Mouse (Mus musculus): ENCODE data around the gene Csn1s2a. TPM values are rescaled to one million over a fixed set of nuclear protein-coding genes. Genes with fewer than 3 reads are reported as not detected.

The Csn1s2a gene
- not detected in 2 replicates for polyA plus RNA-seq (2012; rRNA removed)

DNA sequence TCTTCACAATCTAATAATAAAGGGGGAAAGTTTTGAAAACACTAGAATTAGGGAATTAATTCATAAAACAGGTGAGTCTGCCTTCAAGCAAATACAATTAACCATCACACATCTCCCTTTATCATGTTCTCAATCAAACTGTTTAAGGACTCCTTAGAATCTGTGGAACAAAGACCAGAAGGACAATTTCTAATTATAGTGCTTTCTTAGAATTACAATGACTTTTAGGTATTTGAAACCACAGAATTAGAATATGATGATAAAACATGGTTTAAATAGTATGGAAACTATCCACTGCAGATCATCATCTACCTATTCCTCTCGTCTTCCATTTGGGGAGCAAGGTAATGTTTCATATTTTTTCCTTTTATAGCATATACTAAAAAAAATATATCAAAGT, at the start of gene Csn1s2a:
Gene Csn1s2a, plus strand, starts transcription at position 301 of the 400 bp plus-strand sequence.

DNA sequence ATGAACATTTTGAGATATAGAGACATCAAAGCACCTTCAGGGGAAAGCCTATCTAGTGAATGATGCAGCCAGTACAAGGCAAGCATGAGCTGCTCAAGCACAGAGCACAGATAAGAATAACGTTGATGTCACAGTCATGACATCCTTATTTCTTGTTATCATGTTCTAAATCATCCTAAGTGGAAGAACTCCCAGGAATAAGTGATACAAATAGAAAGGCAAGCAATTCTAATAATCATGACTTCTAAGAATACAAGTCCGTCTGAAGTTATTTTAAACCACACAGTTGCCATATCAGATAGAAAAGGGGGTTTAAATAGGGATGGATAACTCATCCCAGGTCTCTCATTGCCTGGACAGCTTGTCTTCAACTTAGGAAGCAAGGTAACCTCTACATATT, 33.4 kb downstream of the Csn1s2a start, which contains the start of gene Csn1s2b:
Gene Csn1s2b, plus strand, starts transcription at position 301 of the 400 bp plus-strand sequence.

DNA sequence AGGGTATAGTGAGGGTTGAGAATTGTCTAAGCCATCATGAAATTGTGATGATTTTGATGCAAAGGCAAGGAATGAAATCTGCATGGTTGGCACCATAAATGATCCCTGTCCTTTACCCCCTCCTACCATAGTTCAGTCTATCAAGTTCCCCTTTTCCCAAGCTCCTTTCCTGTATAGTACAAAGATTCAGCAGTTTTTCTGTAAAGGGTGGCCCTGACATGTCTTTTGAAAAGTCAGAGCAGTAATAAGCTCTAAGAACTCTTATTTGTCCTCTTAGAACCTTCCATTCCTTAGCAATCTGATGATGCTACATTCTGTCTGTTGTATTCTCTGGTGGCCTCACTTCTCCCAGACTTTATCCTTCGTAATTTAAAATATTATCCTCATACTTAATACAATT, 51.0 kb downstream of the Csn1s2a start, which contains the start of gene Prr27:
Gene Prr27, plus strand, starts transcription at position 301 of the 400 bp plus-strand sequence.

Other genes starting within 250 kb of the Csn1s2a start
- 0.02 TPM in 1 of 2 replicates, not detected in the other for gene Sult1b1, start 236.4 kb upstream of the Csn1s2a start, polyA plus RNA-seq (2012; rRNA removed)
- 0.02 and 0.06 TPM in 2 replicates for gene Sult1d1, start 205.5 kb upstream of the Csn1s2a start, polyA plus RNA-seq (2012; rRNA removed)
- 0.12 and 0.25 TPM in 2 replicates for gene Sult1e1, start 183.0 kb upstream of the Csn1s2a start, polyA plus RNA-seq (2012; rRNA removed)
- not detected in 2 replicates for gene Csn1s1, start 108.4 kb upstream of the Csn1s2a start, polyA plus RNA-seq (2012; rRNA removed)
- not detected in 2 replicates for gene Csn2, start 74.9 kb upstream of the Csn1s2a start, polyA plus RNA-seq (2012; rRNA removed)
- not detected in 2 replicates for gene Csn1s2b, start 33.5 kb downstream of the Csn1s2a start, polyA plus RNA-seq (2012; rRNA removed)
- gene Prr27, start 51.1 kb downstream of the Csn1s2a start, polyA plus RNA-seq (2012; rRNA removed) = not detected in 2 replicates
- gene Odam, start 110.5 kb downstream of the Csn1s2a start, polyA plus RNA-seq (2012; rRNA removed) = not detected in 2 replicates
- gene Csn3, start 151.0 kb downstream of the Csn1s2a start, polyA plus RNA-seq (2012; rRNA removed) = 0.09 TPM in 1 of 2 replicates, not detected in the other
- not detected in 2 replicates for gene 2310003L06Rik, start 194.9 kb downstream of the Csn1s2a start, polyA plus RNA-seq (2012; rRNA removed)
- gene Gm28434, start 194.9 kb downstream of the Csn1s2a start, polyA plus RNA-seq (2012; rRNA removed) = not detected in 2 replicates
- not detected in 2 replicates for gene Cabs1, start 204.9 kb downstream of the Csn1s2a start, polyA plus RNA-seq (2012; rRNA removed)
- gene Smr3a, start 228.0 kb downstream of the Csn1s2a start, polyA plus RNA-seq (2012; rRNA removed) = not detected in 2 replicates

Measured in central nervous system, embryonic 11.5 days (tissue).